Mouse (Mus musculus) ovary, adult 18-20 months (tissue): ENCODE measurements around the gene Klhdc3.

Source experiments
- DNase-seq: peaks from one replicate; pipeline ENCODE4 v3.0.0; 2022; ENCODE audit warnings: low spot score, mixed read lengths

Klhdc3 gene

DNA sequence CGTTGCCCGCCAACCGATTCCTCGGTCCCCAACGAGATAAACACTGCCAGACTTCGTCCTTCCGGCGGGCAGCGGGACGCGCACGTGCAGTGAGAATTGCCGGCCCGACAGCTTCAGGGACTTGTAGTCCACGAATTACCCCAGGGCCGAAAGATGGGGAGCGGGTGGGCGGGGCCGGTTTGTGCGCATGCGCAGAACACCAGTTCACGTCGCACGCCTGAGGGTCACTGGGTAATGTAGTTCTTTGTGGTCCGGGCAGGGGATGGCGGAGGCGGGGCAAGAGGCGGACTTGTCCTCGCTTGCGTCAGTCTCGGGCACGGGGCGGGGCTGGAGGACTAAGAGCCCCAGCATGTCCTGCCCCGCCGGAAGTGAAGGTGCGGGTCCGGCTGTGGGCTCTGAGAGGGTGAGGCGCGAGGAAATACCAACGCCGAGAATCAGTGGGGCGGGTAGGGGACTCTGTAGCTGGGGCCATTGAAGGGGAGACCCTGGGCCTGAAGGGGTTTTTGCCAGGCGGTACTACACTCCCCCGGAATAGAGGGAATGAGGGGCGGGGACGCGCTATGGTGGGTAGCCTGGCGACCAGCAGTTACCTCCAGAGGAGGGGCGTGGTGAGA, at the start of gene Klhdc3:
Klhdc3 (minus strand) TSS at position 155 of the 614 bp plus-strand sequence.
- DNase-seq, result peak; percentile 98

DNA sequence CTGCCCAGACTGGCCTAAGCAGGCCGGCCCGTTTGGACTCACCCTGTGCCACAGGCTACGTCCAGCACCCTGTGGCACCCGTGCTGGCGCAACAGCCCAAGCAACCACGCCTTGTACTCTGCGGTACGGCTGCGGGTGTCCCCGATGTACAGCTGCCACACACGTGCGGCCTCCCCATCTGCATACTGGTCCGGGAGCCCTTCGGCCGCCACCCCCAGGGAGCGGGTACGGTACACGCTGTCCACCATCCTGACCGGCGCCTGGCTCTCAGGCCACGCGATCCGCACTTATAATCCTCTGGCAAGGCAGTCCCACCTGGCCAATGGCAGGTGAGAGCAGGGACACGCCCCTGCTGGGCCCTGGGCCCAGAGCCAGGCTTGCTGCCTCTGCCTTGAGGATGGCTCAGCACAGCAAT, 48.2 kb upstream of the Klhdc3 start, which contains the start of gene Gnmt:
Gnmt (minus strand) TSS at position 265 of the 415 bp plus-strand sequence.
- DNase-seq, result no peak

DNA sequence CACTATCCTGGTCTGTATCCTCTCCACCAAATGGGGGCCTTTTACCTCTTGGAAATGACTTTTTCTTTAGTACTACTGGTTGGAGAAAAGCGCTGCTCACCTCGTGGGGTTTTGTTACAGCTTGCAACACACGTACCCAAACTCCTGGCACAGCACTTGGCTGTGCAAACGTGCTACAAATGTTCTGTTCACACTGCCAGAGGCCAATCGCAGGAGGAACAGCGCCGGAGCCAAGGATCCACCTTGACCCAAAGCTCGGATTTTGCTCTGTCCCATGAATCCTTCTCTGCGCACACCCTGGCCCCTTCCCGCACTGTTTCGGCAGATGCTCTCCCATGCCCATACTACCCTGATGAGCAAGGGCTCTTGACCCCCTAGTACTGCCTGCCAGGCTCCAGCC, 47.8 kb upstream of the Klhdc3 start:
- DNase-seq, result no peak

DNA sequence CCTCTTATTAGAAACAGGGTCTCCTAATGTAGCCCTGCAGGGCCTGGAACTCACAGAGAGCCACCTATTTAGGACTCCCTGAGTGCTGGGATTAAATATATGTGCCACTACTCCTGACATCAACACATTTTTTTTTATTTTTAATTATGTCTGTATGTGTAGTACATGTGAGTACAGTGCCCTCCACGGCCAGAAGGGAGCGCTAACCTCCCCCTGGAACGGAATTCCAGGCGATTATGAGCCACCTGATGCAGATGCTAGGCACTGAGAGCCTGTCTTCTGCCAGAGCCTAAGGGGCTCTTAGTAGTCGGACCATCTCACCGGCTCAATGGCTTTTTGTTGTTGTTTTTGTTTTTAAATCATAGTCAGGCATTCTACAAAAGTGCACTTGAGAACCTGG, 47.3 kb upstream of the Klhdc3 start:
- no peak for DNase-seq

DNA sequence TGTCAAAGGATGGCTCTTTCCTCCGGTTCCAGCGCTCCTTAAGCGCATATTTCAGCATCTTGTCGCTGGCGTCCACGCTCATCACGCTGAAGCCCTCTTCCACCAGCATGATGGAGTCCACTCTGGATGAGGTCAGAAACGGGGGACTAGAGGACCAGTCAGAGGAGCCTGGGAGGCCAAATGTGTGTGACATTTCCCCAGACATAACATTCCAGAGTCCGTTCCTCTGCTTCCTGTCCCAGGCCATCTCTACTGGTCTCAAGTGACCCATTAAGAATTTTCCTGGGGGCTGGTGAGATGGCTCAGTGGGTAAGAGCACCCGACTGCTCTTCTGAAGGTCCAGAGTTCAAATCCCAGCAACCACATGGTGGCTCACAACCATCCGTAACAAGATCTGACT, 46.6 kb upstream of the Klhdc3 start:
- no peak for DNase-seq

DNA sequence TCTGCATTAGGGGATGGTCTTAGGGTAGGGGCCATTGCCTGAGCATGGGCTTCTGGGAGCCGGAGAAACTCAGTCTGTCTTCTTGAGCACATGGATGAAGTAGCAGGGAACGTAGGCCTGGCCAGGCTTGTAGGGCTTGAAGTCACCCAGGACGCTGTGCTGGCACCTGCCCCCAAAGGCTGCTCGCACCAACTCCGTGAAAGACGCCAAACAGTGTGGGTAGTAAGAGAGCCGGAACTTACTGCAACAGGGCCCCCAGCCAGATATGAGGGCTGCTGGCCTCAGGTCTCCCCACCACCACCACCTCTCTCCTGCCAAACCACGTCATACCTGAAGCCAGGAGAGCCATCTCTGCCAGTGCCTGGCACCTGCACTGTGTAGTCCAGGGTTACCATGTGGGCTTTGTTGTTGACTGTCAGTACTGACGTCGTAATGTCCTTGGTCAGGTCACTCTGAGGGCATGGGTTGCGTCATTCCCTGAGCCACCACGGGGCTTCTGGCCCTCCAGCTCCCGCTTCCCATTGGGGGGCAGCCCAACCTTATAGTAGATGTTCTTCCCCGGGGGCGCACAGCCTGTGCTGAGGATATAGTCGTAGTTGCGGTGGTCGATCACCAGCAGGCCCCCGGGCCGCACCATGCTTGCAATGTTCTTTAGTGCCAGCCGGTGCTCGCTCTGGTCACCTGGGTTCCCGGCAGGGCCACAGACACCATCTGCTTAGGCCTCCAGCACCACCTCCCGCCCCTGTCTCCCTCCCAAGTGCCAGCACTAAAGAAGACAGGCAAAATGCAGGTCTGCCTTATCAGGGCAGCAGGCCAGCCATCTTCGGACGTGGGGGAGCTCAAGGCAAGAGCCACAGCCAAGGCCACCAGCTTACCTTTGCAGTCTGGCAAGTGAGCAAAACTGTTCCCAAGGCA, 45.3 kb upstream of the Klhdc3 start:
- DNase-seq, result no peak

DNA sequence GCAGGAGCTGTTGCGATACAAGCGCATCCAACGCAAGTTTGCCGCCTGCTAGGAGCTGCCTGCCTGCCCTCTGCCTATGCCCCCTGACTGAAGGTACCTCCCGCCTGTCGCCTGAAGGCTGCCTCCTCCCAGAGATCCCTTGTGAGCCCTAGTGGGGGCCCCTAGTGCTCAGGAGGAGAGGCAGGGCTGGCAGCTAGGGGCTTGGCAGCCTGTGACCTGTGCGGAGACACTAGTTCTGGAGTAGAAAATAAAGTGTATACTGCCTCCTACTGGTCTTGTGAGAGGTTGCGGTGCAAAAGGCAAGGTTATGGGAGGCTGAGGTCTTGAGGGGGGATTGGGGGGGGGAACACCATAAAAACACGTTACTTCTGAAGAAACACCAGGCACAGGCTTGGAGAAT, 44.6 kb upstream of the Klhdc3 start:
- no peak for DNase-seq

DNA sequence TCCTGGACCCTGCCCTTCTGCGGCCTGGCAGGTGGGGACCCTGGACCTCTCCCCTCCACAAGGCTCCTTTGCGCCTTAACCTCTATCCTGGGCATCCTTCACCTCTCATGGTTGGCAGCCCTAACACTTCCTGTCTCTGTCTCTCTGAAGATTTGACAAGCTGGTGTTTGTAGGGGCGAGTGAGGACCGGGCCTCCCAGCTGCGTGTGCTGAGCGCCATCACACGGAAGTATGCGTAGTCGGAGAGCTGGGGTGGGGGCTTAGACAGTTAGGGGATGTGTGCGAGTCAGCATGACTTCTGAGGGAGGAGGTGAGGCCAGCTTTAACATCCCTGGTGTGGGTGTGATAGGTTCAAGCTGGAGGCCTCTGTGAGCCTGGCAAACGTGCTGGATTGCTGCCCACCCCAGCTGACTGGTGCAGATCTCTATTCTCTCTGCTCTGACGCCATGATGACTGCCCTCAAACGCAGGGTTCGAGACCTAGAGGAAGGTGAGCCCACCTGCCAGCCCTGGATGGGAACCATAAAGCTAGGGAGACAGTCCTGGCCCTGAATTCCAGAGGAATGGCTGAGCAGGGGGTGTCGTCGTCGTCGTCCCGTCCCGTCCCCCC, 43.9 kb upstream of the Klhdc3 start:
- no peak for DNase-seq

DNA sequence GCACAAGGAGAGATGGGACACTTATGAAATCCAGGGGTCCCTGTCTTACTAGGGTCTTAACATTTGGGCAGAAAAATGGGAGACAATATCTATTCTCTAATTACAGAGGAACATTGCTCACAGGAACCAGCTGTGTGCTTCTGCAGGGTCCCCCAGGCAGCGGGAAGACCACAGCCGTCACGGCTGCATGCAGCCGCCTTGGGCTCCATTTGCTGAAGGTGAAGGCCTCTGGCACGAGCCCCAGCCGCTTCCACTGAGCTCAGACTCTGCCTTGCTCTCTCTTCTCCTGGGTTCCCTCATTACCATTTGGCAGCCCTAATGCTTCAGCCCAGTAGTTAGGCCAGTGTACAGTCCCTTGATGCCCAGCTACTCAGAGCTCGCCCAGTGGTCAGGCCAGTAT, 40.4 kb upstream of the Klhdc3 start:
- DNase-seq, result no peak

DNA sequence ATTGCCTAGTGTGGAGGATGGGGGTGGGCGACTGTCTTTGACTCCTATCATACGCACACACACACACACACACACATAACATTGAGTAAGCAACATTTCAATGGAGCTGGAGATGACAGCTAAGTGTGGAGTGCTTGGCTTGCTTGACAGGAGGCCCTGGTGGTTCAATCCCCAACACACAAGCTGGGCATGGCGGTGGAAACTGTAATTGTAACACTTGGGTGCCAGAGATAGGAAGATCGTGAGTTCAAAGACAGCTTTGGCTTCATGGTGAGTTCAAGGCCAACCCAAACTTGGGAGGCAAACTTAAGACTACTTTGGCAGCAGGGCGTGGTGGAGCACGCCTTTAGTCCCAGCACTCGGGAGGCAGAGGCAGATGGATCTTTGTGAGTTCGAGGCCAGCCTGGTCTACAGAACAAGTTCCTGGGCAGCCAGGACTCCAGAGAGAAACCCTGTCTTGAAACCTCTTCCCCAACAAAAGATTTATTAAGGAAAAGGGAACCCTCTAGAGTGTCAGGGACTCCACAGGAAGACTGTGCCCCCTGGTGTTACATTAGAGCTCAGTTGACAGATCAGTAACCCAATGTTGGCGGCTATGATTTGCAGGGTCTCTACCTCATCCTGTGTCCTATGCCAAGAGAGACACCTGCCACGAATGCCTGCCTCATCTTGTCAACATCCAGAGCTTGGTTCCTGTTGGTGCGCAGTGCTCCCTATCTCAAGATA, 34.2 kb upstream of the Klhdc3 start:
- DNase-seq, result no peak

DNA sequence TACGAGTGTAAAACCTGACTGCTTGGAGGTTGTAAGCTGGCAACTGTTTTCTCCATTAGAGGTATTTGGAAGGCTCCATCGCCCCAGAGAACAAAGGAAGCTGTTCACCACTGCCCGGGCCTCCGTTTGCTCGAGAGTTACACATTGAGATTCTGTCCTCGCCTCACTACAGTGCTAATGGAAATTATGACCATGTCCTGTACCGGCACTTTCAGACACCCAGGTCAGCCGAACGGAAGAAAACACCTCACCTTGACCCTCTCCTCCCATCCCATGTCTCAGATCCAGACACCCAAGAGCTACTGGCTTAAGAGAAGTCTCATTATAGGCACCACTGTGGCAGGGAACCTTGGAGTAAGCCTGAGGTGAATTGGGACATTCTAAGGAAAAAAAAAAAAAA, 33.1 kb upstream of the Klhdc3 start:
- no peak for DNase-seq

DNA sequence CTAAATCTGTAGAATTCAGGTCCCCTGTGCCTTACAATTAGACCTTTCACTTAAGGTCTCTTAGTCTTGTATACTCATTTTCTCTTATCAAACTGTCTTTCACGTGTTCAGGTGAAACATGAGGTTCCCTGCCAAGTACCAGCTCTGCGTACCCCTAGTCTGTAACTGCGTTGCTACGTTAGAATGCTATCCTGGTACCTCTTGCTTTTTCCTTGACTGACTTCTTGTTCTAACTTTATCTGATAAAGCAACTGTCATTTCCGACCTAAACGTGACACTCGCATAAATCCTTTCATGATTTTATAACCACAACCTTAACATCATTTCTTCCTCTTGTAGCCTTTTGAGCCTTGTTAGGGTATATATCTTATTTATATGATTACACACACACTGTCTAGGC, 31.7 kb upstream of the Klhdc3 start:
- DNase-seq, result no peak

DNA sequence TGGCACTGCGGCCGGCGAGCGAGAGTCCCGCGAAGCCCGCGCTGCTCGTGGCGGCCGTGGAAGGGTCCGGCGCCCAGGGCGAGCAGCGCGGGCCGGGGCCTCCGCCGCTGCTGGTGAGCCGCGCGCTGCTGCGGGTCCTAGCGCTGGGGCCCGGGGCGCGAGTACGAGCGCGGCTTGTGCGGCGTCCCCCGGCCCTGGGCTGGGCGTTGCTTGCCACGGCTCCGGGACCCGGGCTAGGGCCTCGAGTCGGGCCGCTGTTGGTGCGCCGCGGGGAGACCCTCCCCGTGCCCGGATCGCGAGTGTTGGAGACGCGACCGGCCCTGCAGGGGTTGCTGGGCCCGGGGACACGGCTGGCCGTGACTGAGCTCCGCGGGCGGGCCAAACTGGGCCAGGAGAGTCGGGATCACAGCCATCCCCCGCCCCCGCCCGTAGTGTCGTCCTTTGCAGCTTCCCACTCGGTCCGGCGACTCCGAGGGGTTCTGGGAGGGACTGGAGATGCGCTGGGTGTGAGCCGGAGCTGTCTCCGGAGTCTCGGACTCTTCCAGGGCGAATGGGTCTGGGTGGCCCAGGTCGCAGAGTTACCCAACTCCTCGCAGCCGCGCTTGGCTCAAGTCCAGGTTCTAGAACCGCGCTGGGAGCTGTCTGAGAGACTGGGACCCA, 31.0 kb upstream of the Klhdc3 start:
- no peak for DNase-seq

DNA sequence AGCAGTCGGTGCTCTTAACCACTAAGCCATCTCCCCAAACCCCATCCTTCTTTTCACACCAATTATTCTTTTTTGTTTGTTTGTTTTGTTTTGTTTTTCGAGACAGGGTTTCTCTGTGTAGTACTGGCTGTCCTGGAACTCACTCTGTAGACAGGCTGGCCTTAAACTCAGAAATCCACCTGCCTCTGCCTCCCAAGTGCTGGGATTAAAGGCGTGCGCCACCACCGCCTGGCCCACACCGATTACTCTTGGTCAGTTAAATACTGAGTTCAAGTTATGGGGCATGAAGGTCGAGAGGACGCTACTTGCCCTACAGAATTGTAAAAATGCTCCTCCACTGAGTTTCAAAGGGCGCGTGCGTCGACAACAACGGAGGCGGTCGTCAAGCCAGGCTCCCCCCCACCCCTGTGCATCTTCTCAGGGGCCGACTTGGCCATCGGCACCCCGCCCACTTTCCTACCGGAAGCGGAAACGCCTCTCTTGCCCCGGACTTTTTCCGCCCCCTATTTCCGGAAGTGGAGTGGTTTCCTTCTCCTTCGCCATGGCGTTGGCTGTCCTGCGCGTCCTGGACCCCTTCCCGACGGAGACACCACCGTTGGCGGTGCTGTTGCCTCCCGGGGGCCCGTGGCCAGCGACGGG, 30.4 kb upstream of the Klhdc3 start, which contains the start of gene Pex6:
Pex6 (plus strand) TSS at position 505 of the 639 bp plus-strand sequence.
- DNase-seq, result peak; percentile 84

DNA sequence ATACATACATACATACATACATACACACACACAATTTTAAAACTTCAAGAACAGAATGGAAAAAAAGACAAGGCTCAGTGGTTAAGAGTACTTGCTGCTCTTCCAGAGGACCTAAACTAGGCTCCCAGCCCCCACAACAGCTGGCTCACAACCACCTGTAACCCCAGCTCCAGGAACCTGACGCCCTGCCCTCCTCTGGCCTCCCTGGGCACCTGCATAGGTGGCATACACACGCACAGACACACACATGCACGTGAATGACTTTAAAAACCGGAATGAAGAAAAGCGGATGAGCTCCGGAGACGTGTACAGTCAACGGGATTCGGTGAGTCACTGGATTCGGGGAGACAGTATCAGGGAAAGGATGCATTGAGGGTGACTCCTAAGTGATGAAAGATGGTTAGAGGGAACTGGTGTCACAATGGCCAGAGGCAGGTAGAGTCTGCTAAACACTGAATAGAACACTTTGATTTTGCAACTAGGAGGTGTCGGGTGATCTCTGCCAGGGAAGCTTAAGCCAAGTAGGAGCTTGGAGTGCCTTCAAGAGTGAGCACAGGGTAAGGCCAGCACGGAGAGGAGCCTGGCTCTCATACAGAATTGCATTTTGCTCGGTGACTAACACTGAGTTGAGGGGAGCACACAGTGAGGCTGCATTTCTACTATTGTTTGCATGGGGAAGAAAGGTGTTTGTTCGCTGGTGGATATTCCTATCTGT, 25.8 kb upstream of the Klhdc3 start:
- DNase-seq, result no peak

DNA sequence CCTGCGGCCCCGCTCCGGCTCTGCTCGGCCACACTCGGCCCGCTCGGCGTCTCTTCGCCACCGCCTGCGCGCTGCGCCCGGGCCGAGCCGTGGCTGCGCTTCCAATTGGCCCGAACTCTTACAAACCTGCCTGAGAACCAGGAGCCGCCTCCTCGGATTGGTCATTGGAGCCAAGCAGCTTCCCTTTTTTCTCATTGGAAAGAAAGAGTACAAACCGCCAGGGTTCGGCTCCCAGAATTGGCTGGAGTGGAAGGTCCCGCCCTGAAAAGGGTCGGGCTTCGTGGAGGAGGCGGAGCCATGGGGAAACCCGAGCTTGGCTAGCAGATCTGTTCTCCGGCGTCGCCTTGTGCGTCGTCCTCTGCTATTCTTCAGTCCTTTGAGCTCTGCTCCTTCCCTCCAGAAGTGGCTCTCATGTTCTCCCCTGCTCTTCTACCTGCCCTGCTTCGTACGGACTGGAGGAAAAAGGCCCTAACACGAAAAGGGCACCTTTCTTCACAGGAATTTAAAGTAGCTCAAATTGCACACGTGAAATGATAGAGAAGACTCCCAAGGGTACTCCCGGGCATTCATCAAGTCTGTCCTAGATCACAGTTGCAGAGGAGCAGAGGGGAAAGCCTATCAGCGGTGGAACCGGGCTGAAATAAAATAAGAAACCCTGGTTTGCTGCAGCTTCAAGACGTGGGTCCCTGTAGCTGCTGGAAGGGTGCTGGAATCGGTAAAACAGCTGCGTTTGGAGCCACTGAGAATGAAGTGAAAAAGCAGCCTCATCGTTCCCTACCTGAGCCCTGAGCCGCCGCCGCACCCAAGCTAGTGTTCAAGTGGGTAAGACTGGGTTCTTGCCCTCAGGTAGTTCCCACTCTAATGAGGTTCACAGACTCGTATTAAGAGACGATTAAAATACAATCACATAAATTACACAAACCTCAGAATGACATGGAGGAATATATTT, 24.4 kb upstream of the Klhdc3 start, which contains the start of gene Ppp2r5d:
Ppp2r5d (minus strand) TSS at position 225 of the 949 bp plus-strand sequence.
- DNase-seq, result peak; percentile 95

DNA sequence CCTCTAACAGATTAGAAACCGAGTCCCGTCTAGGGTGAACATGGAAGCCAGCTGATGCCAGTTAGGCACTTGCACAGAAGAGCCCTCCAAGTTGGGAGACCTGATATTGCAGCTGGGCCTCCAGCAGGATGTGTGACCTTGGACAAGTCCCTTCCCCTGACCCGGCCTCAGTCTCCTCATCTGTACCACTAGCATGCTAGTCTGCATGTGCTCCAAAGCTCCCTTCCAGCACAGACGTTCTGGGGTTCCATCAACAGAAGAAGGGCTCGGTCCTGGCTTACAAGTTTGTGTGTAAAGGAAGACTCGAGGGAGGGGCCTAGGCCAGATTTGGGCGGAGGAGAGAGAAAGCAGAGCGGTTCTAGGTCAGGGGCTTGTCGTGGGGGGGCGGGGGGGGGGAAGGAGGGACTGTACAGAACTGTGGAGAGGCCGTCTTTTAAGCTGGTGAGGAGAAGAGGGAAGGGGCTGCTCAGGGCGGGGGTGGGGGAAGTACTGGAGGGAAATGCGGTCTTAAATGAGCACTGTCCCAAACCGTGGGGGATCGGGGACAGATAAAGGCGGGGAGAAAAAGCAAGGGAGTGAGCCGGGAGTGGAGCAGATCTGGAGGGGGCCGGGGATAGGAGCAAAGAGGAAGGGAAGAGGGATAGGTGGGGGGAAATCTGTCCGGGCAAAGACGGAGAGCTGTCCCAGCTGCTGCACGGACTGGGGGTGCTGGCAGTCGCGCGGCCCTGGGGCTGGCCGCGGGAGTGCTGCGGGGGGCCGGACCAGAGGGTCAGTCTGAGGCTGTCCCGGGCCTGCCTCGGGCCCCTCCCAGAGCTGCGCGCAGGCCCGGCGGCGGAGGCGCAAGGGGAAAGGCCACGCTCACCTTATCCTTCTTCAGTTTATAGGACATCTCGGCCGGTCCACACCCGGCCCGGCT, 23.5 kb upstream of the Klhdc3 start:
- DNase-seq, result no peak

DNA sequence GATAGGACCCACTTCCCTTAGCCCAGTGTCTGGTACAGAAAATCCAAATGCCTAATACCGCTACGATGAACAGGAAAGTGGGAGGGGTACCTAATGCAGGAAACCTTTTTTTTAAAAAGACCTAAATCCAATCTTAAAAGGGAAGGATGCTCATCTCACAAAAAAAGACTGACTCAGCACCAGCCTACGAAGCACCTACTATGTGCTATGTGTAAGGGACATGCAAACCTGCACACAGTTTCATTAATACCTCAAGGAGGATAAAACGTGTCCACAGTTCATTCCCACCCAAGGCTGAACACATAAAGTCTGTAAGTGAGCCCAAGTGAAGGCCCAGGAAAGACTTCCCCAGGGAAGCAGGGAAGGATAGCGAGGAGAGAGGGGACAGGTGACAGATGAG, 21.8 kb upstream of the Klhdc3 start:
- DNase-seq, result no peak
